Mouse (Mus musculus): ENCODE data around the gene Zfhx3. TPM values are rescaled to one million over a fixed set of nuclear protein-coding genes. Genes with fewer than 3 reads are reported as not detected.

Gene Zfhx3
- polyA plus RNA-seq, 1 experiment from 2014 or later, result 68.4 TPM

DNA sequence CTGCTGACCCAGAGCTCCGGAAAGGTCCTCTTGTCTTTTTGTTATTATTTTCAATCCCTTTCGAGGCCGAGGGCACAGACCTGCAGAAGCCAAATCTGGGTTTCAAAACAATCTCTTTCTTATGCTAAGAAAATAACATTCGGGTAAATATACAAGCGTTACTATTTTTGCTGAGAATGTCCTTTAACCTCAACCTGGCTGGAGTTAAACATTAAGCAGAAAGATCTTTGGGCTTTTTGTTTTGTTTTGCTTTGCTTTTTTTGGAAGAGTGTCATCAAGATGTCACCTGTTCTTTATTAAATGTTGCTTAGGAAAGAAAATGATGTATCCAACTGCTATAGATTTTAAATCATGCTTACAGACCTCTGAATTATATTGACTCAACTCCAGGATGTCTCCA is 204.1 kb downstream of the Zfhx3 start:
- DNase-seq, result no peak
- no peak for ATAC-seq (ENCODE audit: low FRiP score, low TSS enrichment)
- Histone ChIP-seq H3K9me3 (ENCODE audit: control insufficient read depth, low read length) (no peaks in the 10 kb centered on the region), H3K4me1 (ENCODE audit: control insufficient read depth, insufficient read depth, low read length) (no peaks in the 10 kb centered on the region), H3K9ac (replicated peaks; ENCODE audit: low read length) (no peak overlapping the region), H3K36me3 (ENCODE audit: control insufficient read depth, insufficient read depth, low read length) (no peaks in the 10 kb centered on the region), H3K27me3 (ENCODE audit: control insufficient read depth, insufficient read depth, low read length) (no peaks in the 10 kb centered on the region), H3K4me2 (ENCODE audit: low read length) (no peak overlapping the region), H3K27ac (replicated peaks; ENCODE audit: low read depth, low read length) (no peak overlapping the region), H3K4me3 (replicated peaks; ENCODE audit: low read depth, low read length) (no peak overlapping the region)
- 81% methylated on average over 5 of the region's 5 CpGs for WGBS

DNA sequence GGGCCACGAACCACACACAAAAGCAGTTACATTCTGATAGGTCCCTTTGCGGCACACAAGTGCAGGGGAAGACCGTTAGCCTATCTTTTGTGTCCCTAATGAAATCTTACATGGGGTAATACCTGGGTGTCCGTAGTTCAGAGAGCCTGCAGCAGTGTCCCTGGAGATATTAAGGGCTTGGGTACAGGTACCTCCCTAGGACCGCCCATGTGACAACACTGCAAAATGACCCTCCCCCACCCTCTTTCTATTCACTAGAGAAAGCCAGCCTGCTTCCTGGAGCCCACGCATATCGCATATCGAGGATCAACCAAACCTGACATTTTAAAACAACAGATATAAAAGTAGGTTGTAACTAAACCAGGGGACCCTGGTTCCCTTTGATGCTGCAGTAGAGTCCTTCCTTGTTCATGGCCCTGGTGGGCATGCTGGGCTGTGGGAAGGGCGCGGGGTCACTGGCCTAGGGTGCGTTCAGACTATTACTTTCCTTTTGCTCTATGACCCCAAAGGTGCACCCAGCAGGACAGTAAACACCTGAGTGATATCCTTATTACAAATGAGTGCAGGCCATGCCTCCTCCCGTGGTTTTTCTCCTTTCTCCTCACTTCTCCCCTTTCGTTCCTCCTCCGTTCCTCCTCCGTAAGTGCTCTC is 206.3 kb downstream of the Zfhx3 start:
- Histone ChIP-seq H3K9ac (replicated peaks; ENCODE audit: low read length) (no peak overlapping the region), H3K4me2 (ENCODE audit: low read length) (no peak overlapping the region), H3K36me3 (ENCODE audit: control insufficient read depth, insufficient read depth, low read length) (no peaks in the 10 kb centered on the region), H3K27ac (replicated peaks; ENCODE audit: low read depth, low read length) (no peak overlapping the region), H3K4me3 (replicated peaks; ENCODE audit: low read depth, low read length) (no peak overlapping the region), H3K4me1 (ENCODE audit: control insufficient read depth, insufficient read depth, low read length) (no peaks in the 10 kb centered on the region), H3K9me3 (ENCODE audit: control insufficient read depth, low read length) (no peaks in the 10 kb centered on the region), H3K27me3 (ENCODE audit: control insufficient read depth, insufficient read depth, low read length) (no peaks in the 10 kb centered on the region)
- WGBS, result 81% methylated on average over 15 of the region's 15 CpGs
- ATAC-seq (ENCODE audit: low FRiP score, low TSS enrichment), result no peak
- DNase-seq, result no peak

DNA sequence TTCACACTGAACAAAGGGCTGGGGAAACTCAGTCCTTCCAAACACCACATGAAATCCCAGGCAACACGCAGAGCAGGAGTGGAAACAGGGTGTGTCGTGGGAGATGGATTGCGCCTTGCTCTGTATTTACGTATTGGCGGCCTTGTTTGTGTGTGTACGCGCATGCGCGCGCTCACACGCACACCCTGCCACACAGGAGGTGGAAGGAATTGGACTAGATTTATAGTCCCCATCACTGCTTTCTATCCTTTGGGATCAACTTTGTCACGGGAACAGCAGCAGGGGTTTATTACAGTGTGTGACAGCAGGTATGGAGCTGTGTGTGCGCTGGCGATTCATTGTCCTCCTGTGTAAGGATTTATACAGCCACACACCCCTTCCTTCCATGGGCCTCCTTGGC is 228.4 kb downstream of the Zfhx3 start:
- no peak for DNase-seq
- Histone ChIP-seq H3K4me1 (ENCODE audit: control insufficient read depth, insufficient read depth, low read length) (no peaks in the 10 kb centered on the region), H3K9me3 (ENCODE audit: control insufficient read depth, low read length) (no peaks in the 10 kb centered on the region), H3K27me3 (ENCODE audit: control insufficient read depth, insufficient read depth, low read length) (no peaks in the 10 kb centered on the region), H3K4me3 (replicated peaks; ENCODE audit: low read depth, low read length) (no peak overlapping the region), H3K36me3 (ENCODE audit: control insufficient read depth, insufficient read depth, low read length) (no peaks in the 10 kb centered on the region), H3K4me2 (ENCODE audit: low read length) (no peak overlapping the region), H3K9ac (replicated peaks; ENCODE audit: low read length) (no peak overlapping the region), H3K27ac (replicated peaks; ENCODE audit: low read depth, low read length) (no peak overlapping the region)
- ATAC-seq (ENCODE audit: low FRiP score, low TSS enrichment), result no peak
- WGBS, result 85% methylated on average over 14 of the region's 14 CpGs

DNA sequence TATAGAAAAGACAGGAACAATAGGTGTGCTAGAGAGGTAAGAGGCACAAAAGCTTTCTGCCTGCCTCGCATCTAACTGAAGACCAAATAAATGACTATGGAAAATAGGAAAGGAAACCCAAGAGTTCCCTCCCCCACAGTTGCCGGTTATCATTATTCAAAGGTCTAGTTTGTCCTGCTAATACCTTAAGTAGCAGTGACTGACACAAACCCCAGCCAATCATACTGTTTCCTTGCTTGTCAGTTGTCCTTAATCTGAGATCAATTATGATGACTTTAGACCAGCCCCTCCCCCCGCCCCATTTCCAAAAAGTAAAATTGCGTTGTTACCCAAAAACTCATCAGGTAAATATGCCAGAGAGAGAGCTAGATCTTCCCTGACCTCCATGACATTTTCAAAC is 240.9 kb downstream of the Zfhx3 start:
- no peaks in the 10 kb centered on the region for H3K36me3 ChIP-seq (ENCODE audit: control insufficient read depth, insufficient read depth, low read length)
- WGBS, result 61% methylated on average over 4 of the region's 4 CpGs
- no peak for DNase-seq

DNA sequence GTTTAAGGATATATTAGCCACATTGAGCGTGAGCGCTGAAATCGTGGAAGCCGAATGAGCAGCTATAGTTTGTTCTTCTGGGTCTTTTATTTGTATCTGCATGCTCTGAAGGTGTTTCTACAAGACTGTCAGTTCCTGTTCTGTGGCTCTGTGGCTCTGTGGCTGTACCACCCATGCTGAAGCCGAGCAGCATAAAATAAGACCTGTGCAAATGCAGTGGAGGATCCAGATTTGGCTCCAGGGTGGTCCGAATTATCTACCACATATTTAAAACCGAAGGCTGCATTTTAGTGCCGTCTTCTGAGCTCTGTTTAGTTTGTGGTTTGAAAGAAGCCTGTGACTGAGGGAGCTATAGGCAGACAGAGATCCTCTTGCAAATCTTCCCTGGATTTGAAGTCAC is 241.5 kb downstream of the Zfhx3 start:
- no peaks in the 10 kb centered on the region for H3K9me3 ChIP-seq (ENCODE audit: control insufficient read depth, low read length)
- WGBS, result 75% methylated on average over 8 of the region's 8 CpGs
- no peak overlapping the region for H3K27ac ChIP-seq (replicated peaks; ENCODE audit: low read depth, low read length)
- H3K4me1 ChIP-seq (ENCODE audit: control insufficient read depth, insufficient read depth, low read length), result 0 out of 2 replicates have a peak, but pooled peaks cover 7% of the 10 kb centered on the region
- H3K27me3 ChIP-seq (ENCODE audit: control insufficient read depth, insufficient read depth, low read length), result no peaks in the 10 kb centered on the region
- no peak overlapping the region for H3K9ac ChIP-seq (replicated peaks; ENCODE audit: low read length)
- H3K4me3 ChIP-seq (replicated peaks; ENCODE audit: low read depth, low read length), result no peak overlapping the region
- ATAC-seq (ENCODE audit: low FRiP score, low TSS enrichment) (no peak), DNase-seq (no peak)
- no peaks in the 10 kb centered on the region for H3K36me3 ChIP-seq (ENCODE audit: control insufficient read depth, insufficient read depth, low read length)
- no peak overlapping the region for H3K4me2 ChIP-seq (ENCODE audit: low read length)

More for the DNA sequence above, 240.9 kb downstream of the Zfhx3 start:
- Histone ChIP-seq H3K4me2 (ENCODE audit: low read length) (no peak overlapping the region), H3K9me3 (ENCODE audit: control insufficient read depth, low read length) (no peaks in the 10 kb centered on the region), H3K4me1 (ENCODE audit: control insufficient read depth, insufficient read depth, low read length) (0 out of 2 replicates have a peak, but pooled peaks cover 7% of the 10 kb centered on the region), H3K27me3 (ENCODE audit: control insufficient read depth, insufficient read depth, low read length) (no peaks in the 10 kb centered on the region), H3K9ac (replicated peaks; ENCODE audit: low read length) (no peak overlapping the region), H3K4me3 (replicated peaks; ENCODE audit: low read depth, low read length) (no peak overlapping the region), H3K27ac (replicated peaks; ENCODE audit: low read depth, low read length) (peak overlapping the region; percentile 66; the same call in 1 of the 2 replicates)
- no peak for ATAC-seq (ENCODE audit: low FRiP score, low TSS enrichment)

DNA sequence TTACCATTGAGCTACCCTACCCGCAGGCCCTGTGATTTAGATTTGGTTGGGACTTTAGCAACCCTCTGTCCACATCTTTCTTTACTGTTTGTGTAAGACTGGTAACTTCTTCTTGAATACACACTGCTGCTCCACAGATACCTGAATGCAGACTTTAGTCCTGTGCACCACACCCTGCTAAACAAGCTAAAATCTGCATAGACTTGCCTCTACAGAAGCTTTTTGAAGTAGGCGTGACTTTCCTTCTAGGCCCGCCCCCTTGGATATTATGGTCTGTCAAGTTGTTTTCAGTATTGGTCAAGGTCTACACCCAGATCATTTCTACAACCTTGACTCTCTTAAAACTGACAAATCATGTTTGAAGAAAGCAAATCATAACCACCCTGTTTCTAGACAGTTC is 243.8 kb downstream of the Zfhx3 start:
- no peak overlapping the region for H3K4me2 ChIP-seq (ENCODE audit: low read length)
- no peak overlapping the region for H3K4me3 ChIP-seq (replicated peaks; ENCODE audit: low read depth, low read length)
- ATAC-seq (ENCODE audit: low FRiP score, low TSS enrichment), result no peak
- no peaks in the 10 kb centered on the region for H3K27me3 ChIP-seq (ENCODE audit: control insufficient read depth, insufficient read depth, low read length)
- 0 out of 2 replicates have a peak, but pooled peaks cover 7% of the 10 kb centered on the region for H3K4me1 ChIP-seq (ENCODE audit: control insufficient read depth, insufficient read depth, low read length)
- no peak for DNase-seq
- 88% methylated on average over 3 of the region's 3 CpGs for WGBS
- H3K9ac ChIP-seq (replicated peaks; ENCODE audit: low read length), result no peak overlapping the region
- H3K36me3 ChIP-seq (ENCODE audit: control insufficient read depth, insufficient read depth, low read length), result no peaks in the 10 kb centered on the region
- no peak overlapping the region for H3K27ac ChIP-seq (replicated peaks; ENCODE audit: low read depth, low read length)
- no peaks in the 10 kb centered on the region for H3K9me3 ChIP-seq (ENCODE audit: control insufficient read depth, low read length)

DNA sequence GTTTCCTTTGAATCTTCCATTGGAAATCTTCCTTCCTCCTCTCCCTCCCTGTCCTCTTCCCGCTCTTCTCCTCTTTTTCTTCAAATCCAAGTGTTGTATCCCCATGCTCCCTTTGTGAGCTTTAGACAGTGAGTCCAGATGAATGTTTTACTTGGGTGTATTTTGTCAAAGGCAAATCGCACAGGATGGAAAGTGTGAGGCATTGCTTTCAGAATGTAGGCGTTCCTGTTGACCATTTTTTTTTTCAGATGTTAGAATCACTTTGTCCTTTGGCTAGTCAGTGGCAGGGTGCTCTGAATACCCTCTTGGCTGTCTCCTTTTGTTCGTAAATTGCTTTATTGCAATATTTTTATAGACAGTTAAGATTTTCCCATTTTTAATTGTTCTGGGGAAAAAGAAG is 245.6 kb downstream of the Zfhx3 start:
- 73% methylated on average over 4 of the region's 4 CpGs for WGBS
- Histone ChIP-seq H3K27me3 (ENCODE audit: control insufficient read depth, insufficient read depth, low read length) (no peaks in the 10 kb centered on the region), H3K4me1 (ENCODE audit: control insufficient read depth, insufficient read depth, low read length) (0 out of 2 replicates have a peak, but pooled peaks cover 2% of the 10 kb centered on the region), H3K27ac (replicated peaks; ENCODE audit: low read depth, low read length) (no peak overlapping the region), H3K9ac (replicated peaks; ENCODE audit: low read length) (no peak overlapping the region), H3K4me3 (replicated peaks; ENCODE audit: low read depth, low read length) (no peak overlapping the region), H3K9me3 (ENCODE audit: control insufficient read depth, low read length) (no peaks in the 10 kb centered on the region), H3K4me2 (ENCODE audit: low read length) (no peak overlapping the region), H3K36me3 (ENCODE audit: control insufficient read depth, insufficient read depth, low read length) (no peaks in the 10 kb centered on the region)
- no peak for ATAC-seq (ENCODE audit: low FRiP score, low TSS enrichment)
- DNase-seq, result no peak

DNA sequence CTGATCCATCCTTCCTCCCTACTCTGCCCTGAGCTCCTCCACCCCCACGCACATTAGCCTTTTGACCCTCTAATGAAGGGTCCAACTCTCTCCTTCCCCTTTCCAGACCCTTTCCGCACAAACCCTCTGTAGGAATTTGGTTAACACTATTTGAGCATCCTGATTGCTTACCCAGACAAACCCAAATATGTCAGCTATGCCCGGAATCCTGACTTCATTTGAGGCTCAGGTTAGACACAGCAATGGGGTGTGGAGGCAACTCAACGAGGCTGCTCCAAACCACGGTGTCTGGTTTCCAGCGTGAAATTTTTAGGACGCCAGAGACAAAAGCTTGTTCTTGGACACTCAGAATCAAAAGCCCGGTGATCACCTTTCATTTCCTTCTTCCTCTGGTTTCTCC is 252.1 kb downstream of the Zfhx3 start:
- DNase-seq (no peak), ATAC-seq (ENCODE audit: low FRiP score, low TSS enrichment) (no peak)
- no peak overlapping the region for H3K4me3 ChIP-seq (replicated peaks; ENCODE audit: low read depth, low read length)
- no peak overlapping the region for H3K4me2 ChIP-seq (ENCODE audit: low read length)
- no peak overlapping the region for H3K27ac ChIP-seq (replicated peaks; ENCODE audit: low read depth, low read length)
- no peak overlapping the region for H3K9ac ChIP-seq (replicated peaks; ENCODE audit: low read length)
- no peaks in the 10 kb centered on the region for H3K36me3 ChIP-seq (ENCODE audit: control insufficient read depth, insufficient read depth, low read length)
- H3K9me3 ChIP-seq (ENCODE audit: control insufficient read depth, low read length), result no peaks in the 10 kb centered on the region
- H3K27me3 ChIP-seq (ENCODE audit: control insufficient read depth, insufficient read depth, low read length), result no peaks in the 10 kb centered on the region
- 29% methylated on average over 8 of the region's 8 CpGs for WGBS
- H3K4me1 ChIP-seq (ENCODE audit: control insufficient read depth, insufficient read depth, low read length), result no peaks in the 10 kb centered on the region

DNA sequence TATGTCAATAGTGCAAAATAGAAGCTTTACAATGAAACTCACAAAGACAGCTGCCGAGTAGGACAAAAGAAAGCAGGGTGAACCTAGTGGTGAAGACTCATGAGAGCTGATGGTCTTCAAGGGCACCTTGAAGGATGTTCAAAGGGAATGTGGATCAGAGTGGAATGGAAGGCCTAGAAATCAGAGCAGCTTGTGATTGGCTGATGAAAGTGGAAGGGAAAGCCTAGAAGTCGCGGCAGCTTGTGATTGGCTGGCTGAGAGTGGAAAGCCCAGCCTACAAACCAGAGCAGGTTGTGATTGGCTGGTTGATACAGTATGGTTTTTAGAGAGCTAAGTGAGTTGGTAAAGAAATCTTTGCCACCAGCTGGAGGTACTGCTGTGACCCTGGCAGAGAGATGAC is 272.6 kb downstream of the Zfhx3 start:
- no peaks in the 10 kb centered on the region for H3K36me3 ChIP-seq (ENCODE audit: control insufficient read depth, insufficient read depth, low read length)
- H3K4me2 ChIP-seq (ENCODE audit: low read length), result no peak overlapping the region
- 89% methylated on average over 3 of the region's 3 CpGs for WGBS
- no peaks in the 10 kb centered on the region for H3K9me3 ChIP-seq (ENCODE audit: control insufficient read depth, low read length)
- no peak overlapping the region for H3K9ac ChIP-seq (replicated peaks; ENCODE audit: low read length)
- peaks cover 18% of the 10 kb centered on the region for H3K4me1 ChIP-seq (ENCODE audit: control insufficient read depth, insufficient read depth, low read length)
- no peak overlapping the region for H3K4me3 ChIP-seq (replicated peaks; ENCODE audit: low read depth, low read length)
- DNase-seq, result no peak
- no peak for ATAC-seq (ENCODE audit: low FRiP score, low TSS enrichment)
- H3K27me3 ChIP-seq (ENCODE audit: control insufficient read depth, insufficient read depth, low read length), result no peaks in the 10 kb centered on the region
- H3K27ac ChIP-seq (replicated peaks; ENCODE audit: low read depth, low read length), result no peak overlapping the region
